Mouse (Mus musculus) ES-Bruce4 (cell line): ENCODE results near the gene Ptges3l.

Experiments used
- CTCF ChIP-seq: IDR thresholded peaks from one replicate; pipeline ENCODE4 v1.8.1; 2011; ENCODE audit warnings: low read depth, low read length
- POLR2A ChIP-seq: IDR thresholded peaks from one replicate; pipeline ENCODE4 v1.8.1; 2011; ENCODE audit warnings: low read length; ENCODE audit not compliant: insufficient read depth

- no peak for TF ChIP-seq CTCF
- TF ChIP-seq POLR2A: no peak
Measured at GRCm38 (mm10) chr11:101378926-101379325, 46.2 kb downstream of the Ptges3l start.
